Mouse (Mus musculus) liver, adult 2 months (tissue): ENCODE data around the gene Trak2.

Experiments used
- CTCF ChIP-seq: fragments of 200-500 bp; IDR thresholded peaks from 2 replicates; pipeline ENCODE4 v1.5.1; 2011; ENCODE audit warnings: low read depth, low read length, control low read depth
- POLR2A ChIP-seq: fragments of 200-500 bp; IDR thresholded peaks from 2 replicates; pipeline ENCODE4 v1.6.1; 2011; ENCODE audit warnings: low read length, control low read depth; ENCODE audit not compliant: insufficient read depth; ENCODE audit errors: extremely low read depth

GRCm38 (mm10) chr1:58993144-58993543 lies 19.9 kb upstream of the Trak2 start:
- TF ChIP-seq CTCF (no peak), POLR2A (no peak)
